Mouse (Mus musculus) forebrain, embryonic 14.5 days (tissue): ENCODE measurements around the gene Mrpl54. TPM values are rescaled to one million over a fixed set of nuclear protein-coding genes. Genes with fewer than 3 reads are reported as not detected.

Experiments used
- ATAC-seq: fragments of 200-750 bp; cut with Nextera tagmentation; 2 replicates; pipeline ENCODE4 v1.8.0; 2017; ENCODE audit warnings: mild to moderate bottlenecking, moderate library complexity
- DNase-seq: peaks from one replicate; pipeline ENCODE4 v3.0.0-alpha.2; 2015; ENCODE audit warnings: low spot score
- H3K27ac ChIP-seq: fragments of 300-500 bp; sonication (generic); 2 replicates; pipeline ENCODE4 v1.5.1; 2014; ENCODE audit warnings: low read depth, mild to moderate bottlenecking, control low read depth, low read length, moderate library complexity
- H3K27me3 ChIP-seq: fragments of 300-500 bp; sonication (generic); replicated peaks from 2 replicates; pipeline ENCODE4 v1.6.1; 2014; ENCODE audit warnings: low read length, control low read depth, mixed read lengths; ENCODE audit not compliant: control insufficient read depth, insufficient read depth
- H3K36me3 ChIP-seq: fragments of 300-500 bp; sonication (generic); 2 replicates; pipeline ENCODE4 v1.6.1; 2014; ENCODE audit warnings: low read length, control low read depth; ENCODE audit not compliant: control insufficient read depth, insufficient read depth
- H3K4me1 ChIP-seq: fragments of 300-500 bp; sonication (generic); 2 replicates; pipeline ENCODE4 v1.6.1; 2014; ENCODE audit warnings: antibody characterized with exemption, low read length, control low read depth; ENCODE audit not compliant: control insufficient read depth, insufficient read depth
- H3K4me2 ChIP-seq: fragments of 300-500 bp; sonication (generic); 2 replicates; pipeline ENCODE4 v1.6.1; 2014; ENCODE audit warnings: mild to moderate bottlenecking, control low read depth, low read length
- H3K4me3 ChIP-seq: fragments of 300-500 bp; sonication (generic); 2 replicates; pipeline ENCODE4 v1.5.1; 2014; ENCODE audit warnings: low read depth, low read length, control low read depth
- H3K9ac ChIP-seq: fragments of 300-500 bp; sonication (generic); 2 replicates; pipeline ENCODE4 v1.6.1; 2014; ENCODE audit warnings: mild to moderate bottlenecking, low read length, control low read depth, moderate library complexity
- H3K9me3 ChIP-seq: fragments of 300-500 bp; sonication (generic); replicated peaks from 2 replicates; pipeline ENCODE4 v1.6.1; 2016; ENCODE audit warnings: low read length, control low read depth, mixed read lengths; ENCODE audit not compliant: control insufficient read depth
- WGBS: fragments of 180-500 bp; shearing (Covaris S2); extraction: QIAGEN DNeasy Blood & Tissue Kit; methylation state at CpG from one replicate; pipeline ENCODE4 v1.1.7; 2014; 5-methylcytosine and 5-hydroxymethylcytosine counted together
- polyA plus RNA-seq: library from polyadenylated mRNA; unstranded; fragments of >200 nt; fragmentation: Nextera tagmentation; extraction: Ambion mirVana; gene quantifications from 2 replicates; pipeline ENCODE4 v1.2.1, GENCODE M21; 2014

The Mrpl54 gene
- polyA plus RNA-seq, 1 experiment from 2014 or later: 136 TPM

DNA sequence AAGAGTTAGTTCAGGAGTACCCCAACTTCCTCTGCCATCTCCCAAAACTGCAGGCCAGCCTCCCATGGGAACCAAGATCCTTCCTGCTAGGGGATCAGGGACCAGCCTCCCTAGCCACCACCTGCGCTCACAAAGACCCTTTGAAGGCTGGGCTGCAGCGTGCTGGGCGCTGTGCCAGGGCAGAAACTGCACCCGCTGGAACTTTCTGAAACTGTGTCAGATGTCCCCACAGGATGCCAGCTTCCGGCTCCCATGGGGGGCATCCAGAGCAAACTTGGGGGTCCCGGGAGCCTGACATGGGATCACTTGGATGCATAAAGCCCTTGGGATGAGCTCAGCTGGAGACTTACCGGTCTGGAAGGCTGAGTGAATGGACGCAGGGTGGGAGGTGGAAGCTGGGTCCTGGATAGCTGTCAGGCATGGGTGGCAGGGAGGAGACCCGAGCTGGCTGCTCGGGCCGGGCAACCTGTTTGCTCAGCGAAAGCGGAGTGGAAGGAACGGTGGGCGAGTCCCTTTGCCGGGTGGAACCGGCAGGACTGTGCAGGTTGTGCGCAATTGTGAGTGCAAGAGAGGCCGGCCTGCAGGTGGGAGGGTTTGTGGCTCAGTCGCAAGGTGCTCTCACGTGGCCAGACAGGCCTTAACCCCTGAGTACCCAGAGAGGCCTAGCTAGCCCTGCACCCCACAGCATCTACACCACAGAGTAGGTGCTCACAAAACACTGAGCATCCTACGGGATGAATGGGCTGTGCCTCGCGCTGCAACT lies 24.1 kb upstream of the Mrpl54 start:
- DNase-seq: peak; percentile 34
- Histone ChIP-seq H3K4me3 (no peak overlapping the region), H3K4me2 (no peak overlapping the region), H3K27me3 (no peaks in the 10 kb centered on the region), H3K9me3 (no peaks in the 10 kb centered on the region), H3K27ac (0 out of 2 replicates have a peak overlapping the region, but pooled peaks have one; percentile 5), H3K4me1 (peaks cover 16% of the 10 kb centered on the region), H3K9ac (peak overlapping the region; percentile 25; the same call in 1 of the 2 replicates), H3K36me3 (peaks cover 4% of the 10 kb centered on the region; the same call in 1 of the 2 replicates)
- no peak for ATAC-seq
- WGBS: 11% methylated on average over 24 of the region's 24 CpGs

DNA sequence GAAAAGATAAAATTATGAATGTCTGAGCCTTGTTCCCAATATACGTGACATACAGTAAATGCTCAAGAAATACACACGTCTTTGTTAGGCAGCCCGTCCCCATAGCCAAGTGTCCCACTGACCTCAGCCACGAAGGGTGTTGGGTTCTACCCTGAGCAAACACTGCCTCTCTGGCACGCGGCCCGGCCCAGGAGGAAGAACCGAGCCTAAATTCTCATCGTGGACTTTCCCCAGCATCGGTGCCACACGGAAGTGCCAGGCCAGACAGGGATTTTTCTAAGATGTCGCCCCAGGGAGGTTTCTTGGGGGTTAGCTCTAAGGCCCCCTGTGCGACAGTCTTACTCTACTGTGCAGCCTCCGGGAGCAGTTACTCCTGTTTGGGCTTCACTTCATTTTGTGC lies 23.1 kb upstream of the Mrpl54 start:
- Histone ChIP-seq H3K9me3 (no peaks in the 10 kb centered on the region), H3K36me3 (no peaks in the 10 kb centered on the region), H3K4me2 (no peak overlapping the region), H3K9ac (no peak overlapping the region), H3K4me3 (no peak overlapping the region), H3K27me3 (peaks cover 2% of the 10 kb centered on the region; the same call in 1 of the 2 replicates), H3K4me1 (peaks cover 15% of the 10 kb centered on the region), H3K27ac (no peak overlapping the region)
- ATAC-seq (no peak), DNase-seq (no peak)
- WGBS: 65% methylated on average over 14 of the region's 14 CpGs

GRCm38 (mm10) chr10:81289278-81289677 lies 22.5 kb upstream of the Mrpl54 start:
- Histone ChIP-seq H3K4me2 (no peak overlapping the region), H3K36me3 (no peaks in the 10 kb centered on the region), H3K9ac (no peak overlapping the region), H3K4me3 (no peak overlapping the region), H3K27ac (no peak overlapping the region), H3K4me1 (peaks cover 9% of the 10 kb centered on the region), H3K9me3 (no peaks in the 10 kb centered on the region), H3K27me3 (peaks cover 3% of the 10 kb centered on the region; the same call in 1 of the 2 replicates)
- WGBS: 2% methylated on average over 7 of the region's 7 CpGs
- no peak for ATAC-seq
- DNase-seq: peak; percentile 81

DNA sequence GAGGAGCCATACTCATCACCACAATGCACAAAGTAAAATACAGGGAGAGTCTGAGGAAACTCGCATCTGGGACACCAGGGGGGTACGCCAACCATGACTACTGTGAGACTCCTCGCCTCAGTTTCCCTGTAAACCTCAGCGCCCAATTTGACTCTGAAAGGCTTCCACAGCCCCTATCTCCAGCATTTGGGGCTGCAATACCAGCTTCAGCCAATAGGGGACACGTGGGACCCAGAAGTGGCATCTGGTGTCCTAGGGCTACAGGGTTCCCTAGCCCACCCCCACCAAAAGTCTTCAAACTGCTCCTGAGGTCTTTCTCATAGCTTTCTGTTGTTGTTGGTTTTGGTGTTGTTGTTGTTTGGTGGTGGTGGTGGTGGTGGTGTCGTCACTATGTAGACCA lies 21.9 kb upstream of the Mrpl54 start:
- DNase-seq (no peak), ATAC-seq (no peak)
- 34% methylated on average over 6 of the region's 6 CpGs for WGBS
- H3K27me3 ChIP-seq: peaks cover 4% of the 10 kb centered on the region; the same call in 1 of the 2 replicates
- H3K9me3 ChIP-seq: no peaks in the 10 kb centered on the region
- no peaks in the 10 kb centered on the region for H3K36me3 ChIP-seq
- no peak overlapping the region for H3K27ac ChIP-seq
- peaks cover 3% of the 10 kb centered on the region; the same call in 1 of the 2 replicates for H3K4me1 ChIP-seq
- H3K9ac ChIP-seq: no peak overlapping the region
- no peak overlapping the region for H3K4me3 ChIP-seq
- H3K4me2 ChIP-seq: no peak overlapping the region

DNA sequence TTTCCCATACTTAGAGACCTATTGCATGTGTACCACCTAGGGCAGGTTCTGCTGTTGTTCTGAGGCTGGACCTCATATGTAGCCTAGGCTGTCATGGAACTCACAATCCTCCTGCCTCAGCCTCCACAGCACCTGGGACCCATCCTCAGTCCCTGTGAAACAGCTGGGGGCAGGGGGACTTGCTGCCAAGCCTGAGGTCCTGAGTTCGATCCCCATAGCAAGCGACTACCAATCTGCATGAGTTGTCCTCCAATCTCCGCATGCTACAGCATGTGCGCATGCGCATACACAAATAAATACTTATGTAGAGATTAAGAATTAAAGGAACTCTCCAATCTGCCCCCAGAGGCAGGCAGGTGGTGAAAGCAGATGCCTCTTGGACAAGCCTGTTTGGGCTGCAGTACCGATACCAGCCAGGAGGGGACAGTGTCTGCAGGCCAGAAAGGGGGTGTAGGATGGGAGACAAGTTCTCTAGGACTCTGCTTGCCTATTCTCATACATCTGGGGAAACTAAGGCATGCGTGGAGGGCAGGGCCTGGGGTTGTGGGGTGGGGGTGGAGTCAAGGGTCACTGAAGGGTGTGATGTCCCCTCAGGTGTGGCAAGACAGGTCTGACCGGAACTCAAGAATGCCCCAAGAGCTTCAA lies 20.9 kb upstream of the Mrpl54 start:
- WGBS: 65% methylated on average over 8 of the region's 8 CpGs
- DNase-seq: no peak
- H3K27ac ChIP-seq: no peak overlapping the region

GRCm38 (mm10) chr10:81286586-81286985 lies 19.9 kb upstream of the Mrpl54 start:
- no peak overlapping the region for H3K27ac ChIP-seq
- H3K27me3 ChIP-seq: peaks cover 7% of the 10 kb centered on the region; the same call in 1 of the 2 replicates
- no peak overlapping the region for H3K4me3 ChIP-seq
- peaks cover 3% of the 10 kb centered on the region; the same call in 1 of the 2 replicates for H3K4me1 ChIP-seq
- 52% methylated on average over 6 of the region's 6 CpGs for WGBS
- no peak overlapping the region for H3K4me2 ChIP-seq
- H3K9ac ChIP-seq: no peak overlapping the region
- no peaks in the 10 kb centered on the region for H3K36me3 ChIP-seq
- no peaks in the 10 kb centered on the region for H3K9me3 ChIP-seq
- DNase-seq (no peak), ATAC-seq (no peak)

More for the DNA sequence above, 20.9 kb upstream of the Mrpl54 start:
- Histone ChIP-seq H3K9ac (no peak overlapping the region), H3K4me1 (peaks cover 3% of the 10 kb centered on the region; the same call in 1 of the 2 replicates), H3K4me3 (no peak overlapping the region), H3K27me3 (peaks cover 7% of the 10 kb centered on the region; the same call in 1 of the 2 replicates), H3K9me3 (no peaks in the 10 kb centered on the region), H3K4me2 (no peak overlapping the region), H3K36me3 (no peaks in the 10 kb centered on the region)
- no peak for ATAC-seq

DNA sequence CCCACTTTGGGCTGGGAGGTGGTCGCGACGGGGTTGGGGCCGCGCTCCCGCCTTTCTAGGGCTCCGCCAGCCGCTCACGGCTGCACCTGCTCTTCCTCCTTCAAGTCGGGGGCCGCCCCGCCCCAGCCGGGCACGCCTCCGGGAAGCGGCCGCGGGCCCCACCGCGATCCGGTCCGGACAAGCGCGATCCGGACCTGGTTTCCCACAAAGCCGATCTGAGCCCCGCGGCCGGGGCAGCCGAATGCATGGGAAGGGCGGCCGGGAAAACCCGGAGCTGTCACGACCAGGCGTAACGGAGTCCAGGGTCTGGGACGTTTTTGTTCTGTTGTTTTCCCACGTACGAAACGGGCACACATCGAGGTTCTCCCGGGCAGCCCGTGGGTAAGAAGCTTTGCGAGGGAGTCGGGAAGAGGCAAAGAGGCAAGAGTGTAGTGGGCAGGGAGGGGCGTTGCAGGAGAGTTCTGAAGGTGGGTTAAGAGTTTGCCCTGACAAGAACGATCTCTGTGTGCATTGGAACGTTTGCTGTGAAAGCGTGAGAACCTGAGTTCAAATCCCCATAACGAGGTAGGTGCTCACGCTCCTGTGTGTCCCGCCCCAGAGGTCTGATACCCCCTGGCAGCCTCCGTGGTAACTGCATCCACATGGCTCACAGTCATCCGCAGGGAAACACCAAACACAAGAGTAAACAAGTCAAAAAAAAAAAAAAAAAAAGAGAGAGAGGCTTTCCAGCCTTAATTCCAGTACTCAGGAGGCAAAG lies 19.1 kb upstream of the Mrpl54 start:
- Histone ChIP-seq H3K9me3 (no peaks in the 10 kb centered on the region), H3K4me2 (peak overlapping the region; percentile 73), H3K9ac (peak overlapping the region; percentile 67), H3K4me3 (peak overlapping the region; percentile 43), H3K27ac (no peak overlapping the region), H3K36me3 (no peaks in the 10 kb centered on the region), H3K4me1 (peaks cover 3% of the 10 kb centered on the region; the same call in 1 of the 2 replicates), H3K27me3 (peaks cover 7% of the 10 kb centered on the region; the same call in 1 of the 2 replicates)
- ATAC-seq: peak; percentile 87
- WGBS: 1% methylated on average over 54 of the region's 54 CpGs
- DNase-seq: peak; percentile 93

DNA sequence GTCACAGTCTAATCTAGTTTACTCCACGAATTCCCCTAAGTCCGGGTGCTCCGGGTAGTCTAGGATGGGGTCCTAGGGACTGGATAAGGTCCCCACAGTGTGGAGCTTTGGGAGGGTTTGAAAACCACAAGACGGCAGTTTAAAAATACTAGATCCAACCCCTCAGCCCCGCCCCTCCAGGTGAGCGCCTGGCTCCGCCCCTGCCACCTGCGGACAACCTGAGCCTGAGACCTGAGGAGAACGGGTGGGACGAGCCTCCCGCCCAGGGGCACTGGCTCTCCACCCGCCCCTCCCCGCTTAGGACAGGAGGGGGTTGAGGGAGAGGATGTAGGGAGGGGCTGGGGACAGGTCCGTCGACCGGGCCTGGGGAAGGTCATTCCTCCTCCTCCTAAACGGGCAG lies 18.0 kb upstream of the Mrpl54 start:
- H3K9ac ChIP-seq: 0 out of 2 replicates have a peak overlapping the region, but pooled peaks have one; percentile 67
- H3K27ac ChIP-seq: no peak overlapping the region
- no peaks in the 10 kb centered on the region for H3K4me1 ChIP-seq
- H3K36me3 ChIP-seq: no peaks in the 10 kb centered on the region
- H3K9me3 ChIP-seq: no peaks in the 10 kb centered on the region
- 14% methylated on average over 17 of the region's 17 CpGs for WGBS
- H3K27me3 ChIP-seq: peaks cover 7% of the 10 kb centered on the region; the same call in 1 of the 2 replicates
- peak overlapping the region; percentile 73 for H3K4me2 ChIP-seq
- ATAC-seq (no peak), DNase-seq (no peak)
- peak overlapping the region; percentile 43; the same call in 1 of the 2 replicates for H3K4me3 ChIP-seq
